Mouse (Mus musculus): ENCODE results near the gene Sh3pxd2a. TPM values are rescaled to one million over a fixed set of nuclear protein-coding genes. Genes with fewer than 3 reads are reported as not detected.

The Sh3pxd2a gene
- total and polyA plus RNA-seq, 3 experiments = 36.1 to 53.2 (median 52.3) TPM

GRCm38 (mm10) chr19:47510473-47511293 is 46.5 kb upstream of the Sh3pxd2a start:
- Histone ChIP-seq H3K27ac (peak overlapping the region; percentile 79), H3K36me3 (ENCODE audit: control insufficient read depth, insufficient read depth, low read length) (no peaks in the 10 kb centered on the region; the same call in 1 of the 2 replicates), H3K4me1 (ENCODE audit: control insufficient read depth, insufficient read depth, low read length) (peaks cover 20% of the 10 kb centered on the region), H3K79me2 (replicated peaks; ENCODE audit: control insufficient read depth, insufficient read depth, low read length) (no peaks in the 10 kb centered on the region), H3K27me3 (ENCODE audit: control insufficient read depth, insufficient read depth, low read length) (no peaks in the 10 kb centered on the region), H3K9ac (ENCODE audit: low read depth, low read length) (peak overlapping the region; percentile 9), H3K4me3 (peak overlapping the region; percentile 12; the same call in 1 of the 2 replicates)
- intact Hi-C loops (cut with DNase I) = loop anchor here (1.0 kb wide), 1 partner anchor 69 kb away; the partner anchor contains the start of gene Slk
- DNase-seq = peak; percentile 56 to 60
- WGBS = 34% methylated on average over 25 of the region's 25 CpGs
- TF ChIP-seq CTCF (IDR thresholded peaks at IDR 0.05) = no peak
- TF ChIP-seq POLR2A (IDR thresholded peaks at IDR 0.05; ENCODE audit: insufficient read depth, low read depth, low read length) = peak; percentile 32; the same call in 1 of the 2 replicates
- TF ChIP-seq EP300 (IDR thresholded peaks at IDR 0.05; ENCODE audit: insufficient read depth, low read depth, low read length) = peak; percentile 79

- H3K27ac ChIP-seq = peak overlapping the region; percentile 79
- WGBS = 28% methylated on average over 7 of the region's 7 CpGs
- no peaks in the 10 kb centered on the region for H3K79me2 ChIP-seq (replicated peaks; ENCODE audit: control insufficient read depth, insufficient read depth, low read length)
- no peak overlapping the region; the same call in 1 of the 2 replicates for H3K4me3 ChIP-seq
- no peaks in the 10 kb centered on the region; the same call in 1 of the 2 replicates for H3K36me3 ChIP-seq (ENCODE audit: control insufficient read depth, insufficient read depth, low read length)
- H3K27me3 ChIP-seq (ENCODE audit: control insufficient read depth, insufficient read depth, low read length) = no peaks in the 10 kb centered on the region
- no peak overlapping the region for H3K9ac ChIP-seq (ENCODE audit: low read depth, low read length)
- TF ChIP-seq CTCF (IDR thresholded peaks at IDR 0.05) (no peak), EP300 (IDR thresholded peaks at IDR 0.05; ENCODE audit: insufficient read depth, low read depth, low read length) (no peak), POLR2A (IDR thresholded peaks at IDR 0.05; ENCODE audit: insufficient read depth, low read depth, low read length) (no peak)
- peaks cover 20% of the 10 kb centered on the region for H3K4me1 ChIP-seq (ENCODE audit: control insufficient read depth, insufficient read depth, low read length)
- intact Hi-C loops (cut with DNase I) = loop anchor here (1.0 kb wide), 1 partner anchor 69 kb away; the partner anchor contains the start of gene Slk
- no peak for DNase-seq
Observed at GRCm38 (mm10) chr19:47510135-47510472, 45.9 kb upstream of the Sh3pxd2a start.

GRCm38 (mm10) chr19:47508771-47509281 is 44.6 kb upstream of the Sh3pxd2a start:
- peak overlapping the region; percentile 33 for H3K27ac ChIP-seq
- no peaks in the 10 kb centered on the region for H3K79me2 ChIP-seq (replicated peaks; ENCODE audit: control insufficient read depth, insufficient read depth, low read length)
- 43% methylated on average over 5 of the region's 5 CpGs for WGBS
- peaks cover 19% of the 10 kb centered on the region for H3K4me1 ChIP-seq (ENCODE audit: control insufficient read depth, insufficient read depth, low read length)
- no peaks in the 10 kb centered on the region; the same call in 1 of the 2 replicates for H3K36me3 ChIP-seq (ENCODE audit: control insufficient read depth, insufficient read depth, low read length)
- DNase-seq = peak in 1 of 2 experiments; percentile 44
- no peak for TF ChIP-seq POLR2A (IDR thresholded peaks at IDR 0.05; ENCODE audit: insufficient read depth, low read depth, low read length)
- TF ChIP-seq EP300 (IDR thresholded peaks at IDR 0.05; ENCODE audit: insufficient read depth, low read depth, low read length) = 0 out of 2 replicates have a peak, but pooled peaks have one; percentile 16
- intact Hi-C loops (cut with DNase I) = loop anchor here (2.0 to 10.0 kb wide), 4 partner anchors 108 to 286 kb away; partner anchors contain the start of gene Sfr1
- H3K4me3 ChIP-seq = no peak overlapping the region
- no peak overlapping the region for H3K9ac ChIP-seq (ENCODE audit: low read depth, low read length)
- no peaks in the 10 kb centered on the region for H3K27me3 ChIP-seq (ENCODE audit: control insufficient read depth, insufficient read depth, low read length)

GRCm38 (mm10) chr19:47508191-47508590 is 44.0 kb upstream of the Sh3pxd2a start:
- 58% methylated on average over 3 of the region's 3 CpGs for WGBS
- Histone ChIP-seq H3K4me1 (ENCODE audit: control insufficient read depth, insufficient read depth, low read length) (peaks cover 17% of the 10 kb centered on the region), H3K36me3 (ENCODE audit: control insufficient read depth, insufficient read depth, low read length) (no peaks in the 10 kb centered on the region; the same call in 1 of the 2 replicates), H3K9ac (ENCODE audit: low read depth, low read length) (no peak overlapping the region), H3K79me2 (replicated peaks; ENCODE audit: control insufficient read depth, insufficient read depth, low read length) (no peaks in the 10 kb centered on the region), H3K4me3 (no peak overlapping the region), H3K27ac (no peak overlapping the region; the same call in 1 of the 2 replicates), H3K27me3 (ENCODE audit: control insufficient read depth, insufficient read depth, low read length) (no peaks in the 10 kb centered on the region)
- intact Hi-C loops (cut with DNase I) = loop anchor here (2.0 to 10.0 kb wide), 4 partner anchors 109 to 287 kb away; partner anchors contain the start of gene Sfr1
- no peak for TF ChIP-seq CTCF (IDR thresholded peaks at IDR 0.05)
- TF ChIP-seq POLR2A (IDR thresholded peaks at IDR 0.05; ENCODE audit: insufficient read depth, low read depth, low read length) = no peak
- no peak for TF ChIP-seq EP300 (IDR thresholded peaks at IDR 0.05; ENCODE audit: insufficient read depth, low read depth, low read length)
- DNase-seq = no peak

GRCm38 (mm10) chr19:47507128-47508121 is 43.2 kb upstream of the Sh3pxd2a start:
- no peak for TF ChIP-seq POLR2A (IDR thresholded peaks at IDR 0.05; ENCODE audit: insufficient read depth, low read depth, low read length)
- 0 out of 2 replicates have a peak, but pooled peaks have one; percentile 15 for TF ChIP-seq EP300 (IDR thresholded peaks at IDR 0.05; ENCODE audit: insufficient read depth, low read depth, low read length)
- TF ChIP-seq CTCF (IDR thresholded peaks at IDR 0.05) = no peak; the same call in 1 of the 2 replicates
- peak; percentile 60 to 80 for DNase-seq
- intact Hi-C loops (cut with DNase I) = loop anchor here (1.0 to 10.0 kb wide), 6 partner anchors 110 to 314 kb away; partner anchors contain the start of gene Sfr1
- H3K27me3 ChIP-seq (ENCODE audit: control insufficient read depth, insufficient read depth, low read length) = no peaks in the 10 kb centered on the region
- no peak overlapping the region for H3K4me3 ChIP-seq
- WGBS = 49% methylated on average over 27 of the region's 27 CpGs
- no peak overlapping the region; the same call in 1 of the 2 replicates for H3K27ac ChIP-seq
- no peaks in the 10 kb centered on the region; the same call in 1 of the 2 replicates for H3K36me3 ChIP-seq (ENCODE audit: control insufficient read depth, insufficient read depth, low read length)
- no peak overlapping the region for H3K9ac ChIP-seq (ENCODE audit: low read depth, low read length)
- peaks cover 16% of the 10 kb centered on the region for H3K4me1 ChIP-seq (ENCODE audit: control insufficient read depth, insufficient read depth, low read length)
- no peaks in the 10 kb centered on the region for H3K79me2 ChIP-seq (replicated peaks; ENCODE audit: control insufficient read depth, insufficient read depth, low read length)

All from heart, adult 2 months (tissue).